ENCODE assay signal across 14 mouse cellular contexts in genomic region chr2:47466043-47466442, GRCm38 (mm10).
DNase-seq lines count a peak whose midpoint lies in the region; ATAC-seq and TF ChIP-seq lines count a peak whose summit lies in the region.
"Had no signal": no experiment of that assay in that cellular context is flagged by ENCODE, and none has a peak within 500 bp of the region (broad histone marks: within the 10 kb centered on the region; RNA-seq: fewer than 3 reads in every experiment).

No protein-coding gene starts in this region.

- peak; percentile 21 for DNase-seq in hindbrain, embryonic 11.5 days (ENCODE audit: low spot score)
- DNase-seq in lung, postnatal 36 days, result peak; percentile 6
- no peak for DNase-seq in lung, postnatal 14 days
- DNase-seq in MEL (ENCODE audit: low read depth, low spot score), result peak; percentile 54
- peak; percentile 7 for DNase-seq in induced T-regulatory cell, adult 2 months (ENCODE audit: low read depth)
- DNase-seq in heart, postnatal 4 days, result no peak
- no peak for DNase-seq in layer of hippocampus, postnatal 25 days (ENCODE audit: extremely low spot score in 1 of 2, low spot score in 1 of 2)
- DNase-seq: cerebellum, adult 8-10 months had no signal

- no peak overlapping the region for H3K9ac ChIP-seq in hindbrain, embryonic 11.5 days (ENCODE audit: low read depth, low read length)
- H3K9ac ChIP-seq in hindbrain, embryonic 13.5 days, result no peak overlapping the region
- H3K9ac ChIP-seq in MEL (ENCODE audit: control insufficient read depth, low read depth, low read length, poor library complexity, severe bottlenecking), result no peak overlapping the region
- H3K9ac ChIP-seq: embryonic facial prominence, embryonic 15.5 days; limb, embryonic 12.5 days had no signal

- 72% methylated on average over 4 of the region's 4 CpGs for WGBS in hindbrain, embryonic 11.5 days
- 59% methylated on average over 4 of the region's 4 CpGs for WGBS in hindbrain, embryonic 13.5 days

- TF ChIP-seq CTCF in MEL (IDR thresholded peaks at IDR 0.05 in 2 of 3, conservative IDR thresholded peaks at IDR 0.05 in 1 of 3; ENCODE audit: control insufficient read depth in 1 of 3, insufficient read depth in 1 of 3, low read depth in 2 of 3, low read length in 3 of 3, poor library complexity in 1 of 3, severe bottlenecking in 1 of 3), result peak; percentile 45 to 50 (median 50)

- no peak overlapping the region for H3K27ac ChIP-seq in hindbrain, embryonic 11.5 days (ENCODE audit: low read depth, low read length)
- H3K27ac ChIP-seq in hindbrain, embryonic 13.5 days, result no peak overlapping the region
- no peak overlapping the region for H3K27ac ChIP-seq in MEL (ENCODE audit: control insufficient read depth, low read depth, low read length)
- H3K27ac ChIP-seq: embryonic facial prominence, embryonic 15.5 days; limb, embryonic 12.5 days; macrophage had no signal

- no peak overlapping the region for H3K4me2 ChIP-seq in hindbrain, embryonic 11.5 days (replicated peaks; ENCODE audit: low read depth, low read length)
- H3K4me2 ChIP-seq in hindbrain, embryonic 13.5 days, result no peak overlapping the region
- H3K4me2 ChIP-seq: embryonic facial prominence, embryonic 15.5 days; heart, embryonic 11.5 days; limb, embryonic 12.5 days had no signal

- H3K79me2 ChIP-seq in MEL (ENCODE audit: control insufficient read depth, insufficient read depth, low read length, poor library complexity), result no peaks in the 10 kb centered on the region

- no peak for ATAC-seq in hindbrain, embryonic 11.5 days (ENCODE audit: low FRiP score)
- no peak for ATAC-seq in hindbrain, embryonic 13.5 days (ENCODE audit: low FRiP score)
- ATAC-seq: hindbrain, embryonic 16.5 days had no signal

- H3K9me3 ChIP-seq in hindbrain, embryonic 11.5 days (ENCODE audit: control insufficient read depth, low read length), result no peaks in the 10 kb centered on the region
- no peaks in the 10 kb centered on the region for H3K9me3 ChIP-seq in hindbrain, embryonic 13.5 days
- H3K9me3 ChIP-seq in MEL (replicated peaks; ENCODE audit: insufficient read depth, low read length), result no peaks in the 10 kb centered on the region
- H3K9me3 ChIP-seq: embryonic facial prominence, embryonic 15.5 days; limb, embryonic 12.5 days had no signal

- no peaks in the 10 kb centered on the region for H3K4me1 ChIP-seq in hindbrain, embryonic 11.5 days (replicated peaks; ENCODE audit: control insufficient read depth, insufficient read depth, low read length)
- no peaks in the 10 kb centered on the region for H3K4me1 ChIP-seq in hindbrain, embryonic 13.5 days (replicated peaks)
- no peaks in the 10 kb centered on the region for H3K4me1 ChIP-seq in MEL (ENCODE audit: control insufficient read depth in 1 of 2, insufficient read depth in 2 of 2, low read length in 2 of 2)
- H3K4me1 ChIP-seq: embryonic facial prominence, embryonic 15.5 days; limb, embryonic 12.5 days had no signal

- H3K27me3 ChIP-seq in hindbrain, embryonic 11.5 days (ENCODE audit: control insufficient read depth, insufficient read depth, low read length), result no peaks in the 10 kb centered on the region
- no peaks in the 10 kb centered on the region for H3K27me3 ChIP-seq in hindbrain, embryonic 13.5 days
- H3K27me3 ChIP-seq in MEL (ENCODE audit: control insufficient read depth in 1 of 2, insufficient read depth in 2 of 2, low read length in 2 of 2), result no peaks in the 10 kb centered on the region
- H3K27me3 ChIP-seq: embryonic facial prominence, embryonic 15.5 days; limb, embryonic 12.5 days had no signal

- H3K36me3 ChIP-seq in hindbrain, embryonic 11.5 days (ENCODE audit: control insufficient read depth, insufficient read depth, low read length), result no peaks in the 10 kb centered on the region
- H3K36me3 ChIP-seq in hindbrain, embryonic 13.5 days, result no peaks in the 10 kb centered on the region
- no peaks in the 10 kb centered on the region for H3K36me3 ChIP-seq in MEL (ENCODE audit: control insufficient read depth in 1 of 2, insufficient read depth in 2 of 2, low read length in 2 of 2)
- H3K36me3 ChIP-seq: embryonic facial prominence, embryonic 15.5 days; limb, embryonic 12.5 days had no signal

- no peak for TF ChIP-seq EP300 in MEL (IDR thresholded peaks at IDR 0.05; ENCODE audit: low read depth in 1 of 2, low read length in 2 of 2)

- TF ChIP-seq POLR2A in MEL (IDR thresholded peaks at IDR 0.05; ENCODE audit: control insufficient read depth in 1 of 2, insufficient read depth in 1 of 2, low read depth in 1 of 2, low read length in 2 of 2, poor library complexity in 1 of 2), result no peak

- H3K4me3 ChIP-seq in hindbrain, embryonic 11.5 days (ENCODE audit: low read depth, low read length), result no peak overlapping the region
- H3K4me3 ChIP-seq in hindbrain, embryonic 13.5 days, result no peak overlapping the region
- H3K4me3 ChIP-seq in MEL (ENCODE audit: control insufficient read depth in 1 of 2, insufficient read depth in 1 of 2, low read depth in 2 of 2, low read length in 2 of 2), result no peak overlapping the region
- H3K4me3 ChIP-seq: embryonic facial prominence, embryonic 15.5 days; limb, embryonic 12.5 days had no signal

- TF ChIP-seq RAD21 in MEL (IDR thresholded peaks at IDR 0.05; ENCODE audit: low read depth, low read length), result no peak; the same call in 1 of the 2 replicates

TF ChIP-seq in MEL, 35 proteins besides CTCF, POLR2A, EP300 and RAD21:
- TF ChIP-seq MYB (IDR thresholded peaks at IDR 0.05; ENCODE audit: low read depth, low read length) (no peak), SMC3 (IDR thresholded peaks at IDR 0.05; ENCODE audit: low read depth, low read length) (peak; percentile 27)
TF ChIP-seq in MEL: peak in this region for 1.

Comparison
In these comparisons a context has a peak if more than half of its experiments do, and no peak if none do; other contexts are left out.
1. DNase-seq: peak in hindbrain, embryonic 11.5 days (single experiment), lung, postnatal 36 days (single experiment), MEL (single experiment) and induced T-regulatory cell, adult 2 months (single experiment); none in lung, postnatal 14 days (single experiment), heart, postnatal 4 days (single experiment) and layer of hippocampus, postnatal 25 days (0 of 2).